Mouse (Mus musculus) myocyte (in vitro differentiated cells): ENCODE results near the gene Rbm5. TPM values are rescaled to one million over a fixed set of nuclear protein-coding genes. Genes with fewer than 3 reads are reported as not detected.

Experiments used
- H3K27me3 ChIP-seq: one replicate; pipeline ENCODE4 v1.6.1; 2011; ENCODE audit not compliant: control insufficient read depth, insufficient read depth, insufficient read length
- H3K36me3 ChIP-seq: one replicate; pipeline ENCODE4 v1.6.1; 2011; ENCODE audit not compliant: control insufficient read depth, insufficient read depth
- H3K4me2 ChIP-seq: one replicate; pipeline ENCODE4 v1.6.1; 2011; ENCODE audit warnings: low read depth, control low read depth
- H3K4me3 ChIP-seq: one replicate; pipeline ENCODE4 v1.5.1; 2011; ENCODE audit warnings: mild to moderate bottlenecking, control low read depth, moderate library complexity
- H3K79me2 ChIP-seq: one replicate; pipeline ENCODE4 v1.6.1; 2011; ENCODE audit not compliant: control insufficient read depth, insufficient read depth
- H3ac ChIP-seq: one replicate; pipeline ENCODE4 v1.6.1; 2011; ENCODE audit not compliant: control insufficient read depth, insufficient read length
- CEBPB ChIP-seq: IDR thresholded peaks from 2 replicates; pipeline ENCODE4 v1.6.1; 2011; ENCODE audit warnings: mild to moderate bottlenecking, moderate library complexity; ENCODE audit not compliant: poor library complexity, insufficient read depth, severe bottlenecking
- E2F4 ChIP-seq: IDR thresholded peaks from one replicate; pipeline ENCODE4 v1.6.1; 2011; ENCODE audit warnings: mild to moderate bottlenecking, control low read depth, moderate library complexity; ENCODE audit not compliant: insufficient read depth
- MAX ChIP-seq: IDR thresholded peaks from one replicate; pipeline ENCODE4 v1.6.1; 2011; ENCODE audit warnings: low read depth, mild to moderate bottlenecking, control low read depth
- MYOD1 ChIP-seq, 3 experiments: IDR thresholded peaks; one replicate each; pipeline ENCODE4 v1.6.1; 2011; ENCODE audit warnings: control low read depth in 2 of 3, low read depth in 2 of 3, mild to moderate bottlenecking in 2 of 3, moderate library complexity in 1 of 3; ENCODE audit not compliant: insufficient read length in 2 of 3, control insufficient read depth in 1 of 3
- MYOG ChIP-seq, 3 experiments: IDR thresholded peaks; one replicate each; pipeline ENCODE4 v1.6.1; 2011; ENCODE audit warnings: control low read depth in 2 of 3, low read depth in 2 of 3, mild to moderate bottlenecking in 2 of 3; ENCODE audit not compliant: insufficient read length in 2 of 3, control insufficient read depth in 1 of 3, insufficient read depth in 1 of 3
- POLR2A ChIP-seq: IDR thresholded peaks from one replicate; pipeline ENCODE4 v1.6.1; 2011; ENCODE audit warnings: low read depth, mild to moderate bottlenecking, control low read depth, moderate library complexity; ENCODE audit not compliant: insufficient read length
- POLR2AphosphoS2 ChIP-seq: IDR thresholded peaks from one replicate; pipeline ENCODE4 v1.6.1; 2011; ENCODE audit warnings: low read depth, control low read depth; ENCODE audit not compliant: insufficient read length
- REST ChIP-seq: IDR thresholded peaks from one replicate; pipeline ENCODE4 v1.6.1; 2011; ENCODE audit warnings: mild to moderate bottlenecking, control low read depth, moderate library complexity; ENCODE audit not compliant: insufficient read depth, insufficient read length
- SRF ChIP-seq: IDR thresholded peaks from one replicate; pipeline ENCODE4 v1.6.1; 2011; ENCODE audit warnings: low read depth; ENCODE audit not compliant: control insufficient read depth, insufficient read length
- TCF12 ChIP-seq: IDR thresholded peaks from one replicate; pipeline ENCODE4 v1.6.1; 2011; ENCODE audit warnings: mild to moderate bottlenecking, control low read depth; ENCODE audit not compliant: poor library complexity, insufficient read depth, severe bottlenecking
- TCF3 ChIP-seq: IDR thresholded peaks from one replicate; pipeline ENCODE4 v1.6.1; 2011; ENCODE audit warnings: low read depth, control low read depth; ENCODE audit not compliant: insufficient read length
- USF1 ChIP-seq: IDR thresholded peaks from one replicate; pipeline ENCODE4 v1.6.1; 2011; ENCODE audit warnings: low read depth, mild to moderate bottlenecking, control low read depth, moderate library complexity
- polyA plus RNA-seq: library from polyadenylated mRNA; unstranded; fragments of >200 nt; fragmentation: generic; extraction: Trizol; gene quantifications from one replicate; pipeline ENCODE4 v1.2.1, GENCODE M21; 2012; ENCODE audit warnings: missing spikeins

Gene Rbm5
- polyA plus RNA-seq, 1 experiment: 37.6 TPM

DNA sequence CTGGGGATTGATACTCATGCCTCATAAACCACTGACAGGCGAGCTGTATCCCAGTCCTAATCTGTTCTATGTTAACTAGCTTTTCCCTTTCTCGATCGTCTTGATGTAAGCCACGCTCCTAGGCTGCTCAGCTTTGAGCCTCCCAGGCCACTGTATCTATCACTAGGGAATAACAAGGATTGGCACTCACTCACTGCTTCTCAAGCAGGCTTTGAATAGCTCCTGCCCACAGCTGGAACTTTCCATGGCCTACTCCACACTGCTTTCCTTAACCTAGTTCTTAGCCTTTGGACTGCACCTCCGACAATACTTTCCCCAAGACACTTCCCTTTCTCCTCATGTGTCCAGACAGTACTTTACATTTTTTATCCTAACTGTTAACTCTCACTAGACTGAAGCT is 1.9 kb downstream of the Rbm5 start:
- Histone ChIP-seq H3ac (no peak overlapping the region), H3K4me3 (peak overlapping the region; percentile 100)
- TF ChIP-seq POLR2A (no peak), TCF3 (no peak), TCF12 (no peak), MAX (no peak), REST (no peak), SRF (no peak), USF1 (no peak), CEBPB (no peak), E2F4 (no peak), POLR2AphosphoS2 (no peak), MYOG (IDR thresholded peaks at IDR 0.05; ENCODE audit: control insufficient read depth in 1 of 3, insufficient read depth in 1 of 3, insufficient read length in 2 of 3, low read depth in 2 of 3) (no peak), MYOD1 (IDR thresholded peaks at IDR 0.05; ENCODE audit: control insufficient read depth in 1 of 3, insufficient read length in 2 of 3, low read depth in 2 of 3) (no peak)

DNA sequence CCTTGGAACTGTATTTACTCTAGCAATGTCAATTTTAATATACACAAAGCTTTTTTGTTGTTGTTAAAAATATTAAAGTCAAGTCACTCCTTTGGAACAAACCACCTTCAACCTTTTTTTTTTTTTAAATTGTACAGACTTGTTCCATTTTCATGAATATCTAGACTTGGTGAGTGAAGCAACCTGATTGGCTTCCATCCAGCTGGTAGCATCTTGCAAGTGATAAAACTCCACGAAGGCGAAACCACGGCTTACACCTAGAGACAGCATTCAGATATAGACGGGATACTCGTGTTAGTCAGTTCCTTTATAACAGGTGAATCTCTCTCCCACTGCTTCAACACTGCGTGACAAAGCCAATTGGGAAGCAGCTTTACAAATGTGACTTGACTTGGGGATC is 11.2 kb downstream of the Rbm5 start:
- no peaks in the 10 kb centered on the region for H3K27me3 ChIP-seq
- peaks cover 6% of the 10 kb centered on the region for H3K79me2 ChIP-seq
- peaks cover 92% of the 10 kb centered on the region for H3K36me3 ChIP-seq
- H3K4me2 ChIP-seq: no peak overlapping the region
- no peak overlapping the region for H3K4me3 ChIP-seq
- TF ChIP-seq POLR2AphosphoS2: no peak
- TF ChIP-seq TCF3: no peak
- no peak for TF ChIP-seq POLR2A
- no peak for TF ChIP-seq MAX
- no peak for TF ChIP-seq CEBPB
- TF ChIP-seq REST: no peak
- no peak for TF ChIP-seq MYOG (IDR thresholded peaks at IDR 0.05; ENCODE audit: control insufficient read depth in 1 of 3, insufficient read depth in 1 of 3, insufficient read length in 2 of 3, low read depth in 2 of 3)
- no peak for TF ChIP-seq E2F4
- no peak for TF ChIP-seq SRF
- no peak for TF ChIP-seq TCF12
- no peak for TF ChIP-seq MYOD1 (IDR thresholded peaks at IDR 0.05; ENCODE audit: control insufficient read depth in 1 of 3, insufficient read length in 2 of 3, low read depth in 2 of 3)
- no peak for TF ChIP-seq USF1
- no peak overlapping the region for H3ac ChIP-seq

More for the DNA sequence above, 1.9 kb downstream of the Rbm5 start:
- H3K79me2 ChIP-seq: peaks cover 32% of the 10 kb centered on the region
- peaks cover 44% of the 10 kb centered on the region for H3K36me3 ChIP-seq
- peak overlapping the region; percentile 78 for H3K4me2 ChIP-seq
- no peaks in the 10 kb centered on the region for H3K27me3 ChIP-seq

DNA sequence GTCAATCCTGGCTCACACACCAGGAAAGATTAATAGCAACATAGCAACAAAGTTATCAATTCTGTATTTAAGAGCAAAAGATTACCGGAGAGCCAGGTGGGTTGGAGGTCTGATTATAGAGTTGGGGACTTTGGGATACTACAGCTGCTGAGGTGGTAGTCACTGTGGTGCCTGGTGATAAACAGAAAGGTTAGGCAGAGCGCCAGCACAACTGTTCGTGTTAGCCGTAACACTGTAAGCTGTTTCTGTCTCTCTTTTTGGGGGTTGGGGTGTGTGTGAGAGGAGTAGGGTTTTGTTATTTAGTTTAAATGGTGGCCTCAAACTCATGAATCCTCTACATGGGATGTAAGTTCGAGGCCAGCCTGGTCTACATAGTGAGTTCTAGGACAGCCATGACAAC is 20.4 kb downstream of the Rbm5 start:
- Histone ChIP-seq H3K4me3 (no peak overlapping the region), H3K27me3 (no peaks in the 10 kb centered on the region), H3K79me2 (no peaks in the 10 kb centered on the region), H3ac (no peak overlapping the region), H3K4me2 (no peak overlapping the region), H3K36me3 (peaks cover 87% of the 10 kb centered on the region)
- TF ChIP-seq SRF (no peak), E2F4 (no peak)

DNA sequence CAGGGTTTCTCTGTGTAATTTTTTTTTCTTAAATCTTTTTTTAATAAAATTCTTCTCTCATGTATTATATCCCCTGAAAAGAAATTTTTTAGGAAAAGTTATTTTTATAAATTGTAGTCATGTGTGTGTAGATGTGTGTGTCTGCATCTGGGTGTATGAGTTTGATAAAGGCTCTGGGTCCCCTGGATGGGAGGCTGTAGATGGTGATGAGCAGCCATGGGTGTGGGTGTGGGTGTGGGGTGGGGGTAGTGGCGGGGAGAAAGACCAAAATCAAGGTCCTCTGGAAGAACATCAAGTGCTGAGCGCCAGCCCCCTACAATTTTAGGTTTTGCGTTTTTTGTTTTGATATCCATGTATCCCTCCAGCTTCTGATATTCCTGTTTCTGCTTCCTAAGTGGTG is 22.7 kb downstream of the Rbm5 start:
- Histone ChIP-seq H3K36me3 (peaks cover 94% of the 10 kb centered on the region), H3K79me2 (no peaks in the 10 kb centered on the region), H3K27me3 (no peaks in the 10 kb centered on the region), H3ac (no peak overlapping the region), H3K4me3 (no peak overlapping the region), H3K4me2 (no peak overlapping the region)
- TF ChIP-seq TCF3: no peak

DNA sequence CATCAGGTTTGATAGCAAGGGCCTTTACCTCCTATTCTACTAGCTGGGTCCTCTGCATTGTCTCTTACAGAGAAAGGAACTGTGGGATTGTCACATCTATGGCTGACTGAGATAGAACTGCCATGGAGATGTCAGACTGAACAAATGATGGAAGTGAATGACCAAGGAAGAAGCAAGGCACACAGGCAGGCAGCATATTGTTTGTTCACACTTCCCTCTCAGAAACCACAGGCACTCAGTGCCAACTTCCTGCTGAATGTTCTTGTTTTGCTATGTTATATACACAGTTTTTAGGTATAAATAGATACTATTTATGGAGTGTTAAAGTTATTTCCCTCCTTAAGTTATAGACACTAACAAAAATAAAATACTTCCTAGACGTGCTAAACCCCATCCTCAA is 23.5 kb downstream of the Rbm5 start:
- H3K27me3 ChIP-seq: no peaks in the 10 kb centered on the region
- peaks cover 91% of the 10 kb centered on the region for H3K36me3 ChIP-seq
- no peak overlapping the region for H3ac ChIP-seq
- no peaks in the 10 kb centered on the region for H3K79me2 ChIP-seq
- no peak overlapping the region for H3K4me3 ChIP-seq
- no peak overlapping the region for H3K4me2 ChIP-seq
- TF ChIP-seq USF1: no peak
- TF ChIP-seq TCF3: no peak
- TF ChIP-seq POLR2A: no peak
- no peak for TF ChIP-seq MYOG (IDR thresholded peaks at IDR 0.05; ENCODE audit: control insufficient read depth in 1 of 3, insufficient read depth in 1 of 3, insufficient read length in 2 of 3, low read depth in 2 of 3)
- no peak for TF ChIP-seq TCF12
- TF ChIP-seq MYOD1 (IDR thresholded peaks at IDR 0.05; ENCODE audit: control insufficient read depth in 1 of 3, insufficient read length in 2 of 3, low read depth in 2 of 3): no peak
- no peak for TF ChIP-seq POLR2AphosphoS2
- no peak for TF ChIP-seq MAX
- no peak for TF ChIP-seq REST

DNA sequence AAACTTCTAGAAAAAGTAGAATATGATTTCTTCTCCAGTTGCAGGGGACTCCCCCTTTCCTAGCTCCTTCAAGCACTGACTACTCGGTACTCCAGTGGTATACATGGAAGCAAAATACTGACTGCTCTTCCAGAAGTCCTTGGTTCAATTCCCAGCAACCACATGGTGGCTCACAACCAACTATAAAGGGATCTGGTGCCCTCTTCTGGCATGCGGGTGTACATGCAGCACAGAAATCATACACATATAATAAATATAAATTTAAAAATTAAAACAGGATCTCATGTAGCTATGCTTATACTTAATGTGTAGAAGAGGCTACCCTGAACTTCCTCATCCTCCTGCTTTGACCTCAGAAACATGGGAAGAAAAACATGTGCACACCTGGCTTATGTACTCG is 24.1 kb downstream of the Rbm5 start:
- no peak overlapping the region for H3ac ChIP-seq
- no peak overlapping the region for H3K4me3 ChIP-seq
- no peaks in the 10 kb centered on the region for H3K27me3 ChIP-seq
- no peaks in the 10 kb centered on the region for H3K79me2 ChIP-seq
- TF ChIP-seq TCF3 (no peak), MAX (no peak), USF1 (no peak), MYOD1 (IDR thresholded peaks at IDR 0.05; ENCODE audit: control insufficient read depth in 1 of 3, insufficient read length in 2 of 3, low read depth in 2 of 3) (no peak), TCF12 (no peak)
- peaks cover 87% of the 10 kb centered on the region for H3K36me3 ChIP-seq
- H3K4me2 ChIP-seq: no peak overlapping the region
